Mouse (Mus musculus): ENCODE data around the gene Dynll2. TPM values are rescaled to one million over a fixed set of nuclear protein-coding genes. Genes with fewer than 3 reads are reported as not detected.
A peak's percentile ranks its signal among the peaks of the same experiment; 100 is the strongest.

Gene Dynll2
- polyA plus RNA-seq (2015; fragmentation: Nextera tagmentation; extraction: Ambion mirVana): 24.0 and 24.7 TPM in 2 replicates

DNA sequence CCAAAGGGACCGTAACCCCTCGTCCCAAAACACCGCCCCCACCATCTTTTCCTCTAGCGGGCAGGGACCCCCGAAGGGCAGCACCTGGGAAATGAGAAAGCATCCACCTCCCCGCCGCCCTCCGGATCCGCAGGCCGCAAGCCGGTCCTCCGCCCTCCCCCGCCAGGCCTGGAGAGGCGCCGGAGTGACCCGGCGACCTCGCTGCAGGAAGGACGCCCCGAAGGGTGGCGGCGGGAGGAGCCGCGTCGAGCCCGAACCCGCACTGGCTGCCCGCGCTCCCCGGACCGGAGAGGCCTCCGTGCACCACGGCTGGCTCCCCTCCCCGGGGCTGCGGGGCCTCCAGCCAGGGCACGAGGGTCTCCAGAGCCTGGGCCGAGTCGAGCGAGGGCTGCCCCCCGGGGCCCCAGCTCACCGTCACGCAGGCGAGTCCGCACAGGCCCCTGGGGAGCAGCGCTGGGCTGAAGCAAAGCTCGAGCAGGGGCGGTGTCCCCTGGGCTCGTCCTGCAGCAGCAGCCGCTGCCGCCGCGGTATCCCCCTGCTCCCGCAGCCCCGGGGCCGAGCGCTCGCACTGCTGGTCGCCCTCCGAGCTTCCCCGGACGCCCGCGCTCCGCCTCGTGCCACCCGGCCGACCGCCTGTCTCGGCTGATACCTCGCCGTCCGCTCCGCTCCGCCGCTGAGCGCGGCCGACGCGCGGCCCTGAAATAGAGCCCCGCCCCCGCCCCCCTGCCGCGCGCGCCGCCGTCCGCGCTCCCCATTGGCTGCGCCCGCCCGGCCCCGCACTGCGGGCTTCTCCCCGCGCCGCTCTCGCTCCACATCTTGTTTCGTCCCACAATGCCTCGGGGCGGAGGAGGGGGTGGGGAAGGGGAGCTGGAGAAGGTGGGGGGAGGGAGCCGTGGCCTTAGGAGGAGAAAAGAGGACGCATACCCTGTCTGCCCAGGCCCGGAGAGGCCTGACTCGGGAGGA, at the start of gene Dynll2:
Gene Dynll2 (minus strand): TSS at position 703 of the 963 bp plus-strand sequence.
- peak within 1 kb of the TSS; percentile 88 for H3K9ac ChIP-seq (ENCODE audit: low read depth, low read length)
- H3K27me3 ChIP-seq (ENCODE audit: insufficient read depth, low read length): no peaks in the 10 kb centered on the region
- H3K27ac ChIP-seq: peak within 1 kb of the TSS; percentile 96
- DNase-seq (ENCODE audit: low spot score) (peak; percentile 97), ATAC-seq (replicated peaks; ENCODE audit: low FRiP score, low read depth) (peak; percentile 92)
- TF ChIP-seq CTCF (IDR thresholded peaks at IDR 0.05; ENCODE audit: low read depth): no peak
- H3K9me3 ChIP-seq (replicated peaks; ENCODE audit: low read length): no peaks in the 10 kb centered on the region
- peaks cover 7% of the 10 kb centered on the region; the same call in 1 of the 2 replicates for H3K36me3 ChIP-seq (ENCODE audit: insufficient read depth, low read length)
- peak within 1 kb of the TSS; percentile 61 for H3K4me2 ChIP-seq (ENCODE audit: low read length)
- WGBS: under 1% methylated on average over 91 of the region's 107 CpGs
- peak within 1 kb of the TSS; percentile 88 for H3K4me3 ChIP-seq (replicated peaks; ENCODE audit: low read depth, low read length)
- H3K4me1 ChIP-seq (replicated peaks; ENCODE audit: insufficient read depth, low read length): peaks cover 26% of the 10 kb centered on the region

- no peak overlapping the region for H3K27ac ChIP-seq
- H3K4me2 ChIP-seq (ENCODE audit: low read length): no peak overlapping the region
- H3K36me3 ChIP-seq (ENCODE audit: insufficient read depth, low read length): no peaks in the 10 kb centered on the region
- DNase-seq (ENCODE audit: low spot score) (no peak), ATAC-seq (replicated peaks; ENCODE audit: low FRiP score, low read depth) (no peak)
- no peaks in the 10 kb centered on the region for H3K4me1 ChIP-seq (replicated peaks; ENCODE audit: insufficient read depth, low read length)
- 64% methylated on average over 10 of the region's 10 CpGs for WGBS
- H3K9ac ChIP-seq (ENCODE audit: low read depth, low read length): no peak overlapping the region
- no peak overlapping the region for H3K4me3 ChIP-seq (replicated peaks; ENCODE audit: low read depth, low read length)
- no peaks in the 10 kb centered on the region for H3K9me3 ChIP-seq (replicated peaks; ENCODE audit: low read length)
- no peak for TF ChIP-seq CTCF (IDR thresholded peaks at IDR 0.05; ENCODE audit: low read depth)
- H3K27me3 ChIP-seq (ENCODE audit: insufficient read depth, low read length): no peaks in the 10 kb centered on the region
These were observed 49.5 kb upstream of the Dynll2 start for GRCm38 (mm10) chr11:88036761-88037251.

GRCm38 (mm10) chr11:88035970-88036369, 48.6 kb upstream of the Dynll2 start:
- H3K27ac ChIP-seq: no peak overlapping the region
- H3K27me3 ChIP-seq (ENCODE audit: insufficient read depth, low read length): no peaks in the 10 kb centered on the region
- H3K4me3 ChIP-seq (replicated peaks; ENCODE audit: low read depth, low read length): no peak overlapping the region
- H3K36me3 ChIP-seq (ENCODE audit: insufficient read depth, low read length): no peaks in the 10 kb centered on the region
- no peak for ATAC-seq (replicated peaks; ENCODE audit: low FRiP score, low read depth)
- no peak overlapping the region for H3K4me2 ChIP-seq (ENCODE audit: low read length)
- TF ChIP-seq CTCF (IDR thresholded peaks at IDR 0.05; ENCODE audit: low read depth): no peak
- H3K9ac ChIP-seq (ENCODE audit: low read depth, low read length): no peak overlapping the region
- WGBS: 71% methylated on average over 7 of the region's 7 CpGs
- no peaks in the 10 kb centered on the region for H3K4me1 ChIP-seq (replicated peaks; ENCODE audit: insufficient read depth, low read length)
- DNase-seq (ENCODE audit: low spot score): no peak
- H3K9me3 ChIP-seq (replicated peaks; ENCODE audit: low read length): no peaks in the 10 kb centered on the region

DNA sequence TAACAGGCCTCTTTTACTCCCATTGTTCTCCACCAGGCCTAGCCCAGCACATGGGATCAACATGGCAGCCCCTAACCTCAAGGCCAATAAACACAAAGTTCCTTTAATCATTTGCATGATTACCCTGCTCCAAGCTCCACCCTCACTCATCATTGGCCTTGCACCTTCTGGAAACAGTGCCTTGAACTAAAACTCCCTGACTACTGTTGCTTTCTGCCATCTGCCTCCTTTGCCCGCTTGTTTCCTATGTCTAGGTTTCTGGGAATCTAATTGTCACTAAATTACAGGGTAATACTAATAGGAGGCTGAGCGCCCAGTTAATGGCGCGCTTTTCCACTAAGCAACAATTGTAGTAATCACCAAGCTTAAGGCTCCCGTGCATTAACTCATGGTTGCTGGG, 44.4 kb upstream of the Dynll2 start:
- ATAC-seq (replicated peaks; ENCODE audit: low FRiP score, low read depth) (no peak), DNase-seq (ENCODE audit: low spot score) (no peak)
- 75% methylated on average over 5 of the region's 5 CpGs for WGBS
- no peaks in the 10 kb centered on the region for H3K36me3 ChIP-seq (ENCODE audit: insufficient read depth, low read length)
- H3K9ac ChIP-seq (ENCODE audit: low read depth, low read length): no peak overlapping the region
- no peak for TF ChIP-seq CTCF (IDR thresholded peaks at IDR 0.05; ENCODE audit: low read depth)
- no peaks in the 10 kb centered on the region for H3K27me3 ChIP-seq (ENCODE audit: insufficient read depth, low read length)
- H3K27ac ChIP-seq: no peak overlapping the region
- no peaks in the 10 kb centered on the region for H3K4me1 ChIP-seq (replicated peaks; ENCODE audit: insufficient read depth, low read length)
- no peak overlapping the region for H3K4me2 ChIP-seq (ENCODE audit: low read length)
- H3K9me3 ChIP-seq (replicated peaks; ENCODE audit: low read length): no peaks in the 10 kb centered on the region
- no peak overlapping the region for H3K4me3 ChIP-seq (replicated peaks; ENCODE audit: low read depth, low read length)

DNA sequence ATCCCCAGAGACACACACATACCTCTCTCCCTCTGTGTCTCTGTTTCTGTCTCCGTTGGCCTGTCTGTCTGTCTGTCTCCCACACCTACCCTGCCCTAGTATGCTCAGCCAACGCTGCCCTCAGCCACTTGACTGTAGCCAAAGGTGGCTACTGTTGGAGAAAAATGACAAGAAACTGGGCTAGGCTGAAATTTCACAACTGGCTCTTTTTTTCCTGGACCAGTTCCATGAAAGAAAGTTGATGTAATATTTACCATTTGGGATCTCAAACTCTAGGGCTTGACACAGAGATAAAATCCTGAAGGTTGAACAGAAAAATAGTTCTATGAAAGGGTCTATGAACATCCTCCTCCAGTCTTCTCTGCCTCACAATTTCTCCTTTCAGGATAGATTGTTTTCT, 43.5 kb upstream of the Dynll2 start:
- WGBS: 72% methylated on average over 2 of the region's 2 CpGs
- TF ChIP-seq CTCF (IDR thresholded peaks at IDR 0.05; ENCODE audit: low read depth): no peak

GRCm38 (mm10) chr11:88030219-88030618, 42.9 kb upstream of the Dynll2 start:
- DNase-seq (ENCODE audit: low spot score) (peak; percentile 40), ATAC-seq (replicated peaks; ENCODE audit: low FRiP score, low read depth) (no peak)
- Histone ChIP-seq H3K9ac (ENCODE audit: low read depth, low read length) (no peak overlapping the region), H3K27ac (peak overlapping the region; percentile 56), H3K4me3 (replicated peaks; ENCODE audit: low read depth, low read length) (no peak overlapping the region), H3K9me3 (replicated peaks; ENCODE audit: low read length) (no peaks in the 10 kb centered on the region), H3K4me2 (ENCODE audit: low read length) (no peak overlapping the region), H3K36me3 (ENCODE audit: insufficient read depth, low read length) (no peaks in the 10 kb centered on the region), H3K27me3 (ENCODE audit: insufficient read depth, low read length) (no peaks in the 10 kb centered on the region), H3K4me1 (replicated peaks; ENCODE audit: insufficient read depth, low read length) (no peaks in the 10 kb centered on the region)
- TF ChIP-seq CTCF (IDR thresholded peaks at IDR 0.05; ENCODE audit: low read depth): no peak
- 72% methylated on average over 7 of the region's 7 CpGs for WGBS

More for the DNA sequence above, 43.5 kb upstream of the Dynll2 start:
- H3K4me2 ChIP-seq (ENCODE audit: low read length): no peak overlapping the region
- ATAC-seq (replicated peaks; ENCODE audit: low FRiP score, low read depth) (no peak), DNase-seq (ENCODE audit: low spot score) (no peak)
- no peak overlapping the region for H3K4me3 ChIP-seq (replicated peaks; ENCODE audit: low read depth, low read length)
- peak overlapping the region; percentile 56; the same call in 1 of the 2 replicates for H3K27ac ChIP-seq
- no peak overlapping the region for H3K9ac ChIP-seq (ENCODE audit: low read depth, low read length)
- no peaks in the 10 kb centered on the region for H3K4me1 ChIP-seq (replicated peaks; ENCODE audit: insufficient read depth, low read length)
- no peaks in the 10 kb centered on the region for H3K9me3 ChIP-seq (replicated peaks; ENCODE audit: low read length)
- H3K36me3 ChIP-seq (ENCODE audit: insufficient read depth, low read length): no peaks in the 10 kb centered on the region
- H3K27me3 ChIP-seq (ENCODE audit: insufficient read depth, low read length): no peaks in the 10 kb centered on the region
